Mouse (Mus musculus) v-Abl transformed pro-B cells (cell line): ENCODE data around the gene Tnik.

Source experiments
- in situ Hi-C, 2 experiments: fragments of 400-800 bp; cut with MboI; formaldehyde crosslinking; loops; one replicate each; pipeline ENCODE4 v1.15.1; 2025; ENCODE audit not compliant: unreplicated experiment in 2 of 2

Gene Tnik

GRCm38 (mm10) chr3:28392542-28392941, 129.5 kb downstream of the Tnik start:
- in situ Hi-C loops: no loop called here

GRCm38 (mm10) chr3:28398781-28399180, 135.8 kb downstream of the Tnik start:
- in situ Hi-C loops: no loop called here

- in situ Hi-C loops: no loop called here
Measured at GRCm38 (mm10) chr3:28399593-28400216, 136.7 kb downstream of the Tnik start.

- in situ Hi-C loops: no loop called here
Measured at GRCm38 (mm10) chr3:28401335-28401734, 138.3 kb downstream of the Tnik start.

- in situ Hi-C loops: no loop called here
Measured at GRCm38 (mm10) chr3:28402221-28402620, 139.2 kb downstream of the Tnik start.

- in situ Hi-C loops: no loop called here
Measured at GRCm38 (mm10) chr3:28405391-28405790, 142.4 kb downstream of the Tnik start.

- in situ Hi-C loops: no loop called here
Measured at GRCm38 (mm10) chr3:28408859-28409459, 145.9 kb downstream of the Tnik start.

GRCm38 (mm10) chr3:28410269-28410668, 147.3 kb downstream of the Tnik start:
- in situ Hi-C loops: no loop called here

- in situ Hi-C loops: no loop called here
Measured at GRCm38 (mm10) chr3:28415986-28416385, 153.0 kb downstream of the Tnik start.

- in situ Hi-C loops: no loop called here
Measured at GRCm38 (mm10) chr3:28417091-28417715, 154.2 kb downstream of the Tnik start.

GRCm38 (mm10) chr3:28420194-28420593, 157.2 kb downstream of the Tnik start:
- in situ Hi-C loops: no loop called here

GRCm38 (mm10) chr3:28420698-28421097, 157.7 kb downstream of the Tnik start:
- in situ Hi-C loops: no loop called here

GRCm38 (mm10) chr3:28421798-28422197, 158.8 kb downstream of the Tnik start:
- in situ Hi-C loops: no loop called here

GRCm38 (mm10) chr3:28422221-28422620, 159.2 kb downstream of the Tnik start:
- in situ Hi-C loops: no loop called here

GRCm38 (mm10) chr3:28425911-28426310, 162.9 kb downstream of the Tnik start:
- in situ Hi-C loops: no loop called here

- in situ Hi-C loops: no loop called here
Measured at GRCm38 (mm10) chr3:28431459-28431858, 168.4 kb downstream of the Tnik start.

GRCm38 (mm10) chr3:28432321-28432720, 169.3 kb downstream of the Tnik start:
- in situ Hi-C loops: no loop called here

- in situ Hi-C loops: no loop called here
Measured at GRCm38 (mm10) chr3:28435478-28435877, 172.5 kb downstream of the Tnik start.

GRCm38 (mm10) chr3:28437429-28437828, 174.4 kb downstream of the Tnik start:
- in situ Hi-C loops: no loop called here

GRCm38 (mm10) chr3:28441545-28441944, 178.5 kb downstream of the Tnik start:
- in situ Hi-C loops: no loop called here

GRCm38 (mm10) chr3:28442116-28442515, 179.1 kb downstream of the Tnik start:
- in situ Hi-C loops: no loop called here

- in situ Hi-C loops: no loop called here
Measured at GRCm38 (mm10) chr3:28447950-28448349, 184.9 kb downstream of the Tnik start.
